Mouse (Mus musculus): ENCODE measurements at regions not wholly inside any gene's neighbourhood (a gene's known extent, or its start where the extent isn't known, plus 50 kb on each side); places are given as distances from the start of the nearest gene placed in this dataset.

- Histone ChIP-seq H3K27ac (ENCODE audit: low read depth, low read length) (no peak overlapping the region), H3K27me3 (replicated peaks; ENCODE audit: control insufficient read depth, insufficient read depth, low read length) (no peaks in the 10 kb centered on the region), H3K36me3 (ENCODE audit: control insufficient read depth, insufficient read depth) (no peaks in the 10 kb centered on the region), H3K4me2 (replicated peaks; ENCODE audit: low read depth) (no peak overlapping the region), H3K4me3 (ENCODE audit: low read depth, low read length) (no peak overlapping the region), H3K9ac (ENCODE audit: low read depth, low read length) (no peak overlapping the region), H3K4me1 (replicated peaks; ENCODE audit: control insufficient read depth, insufficient read depth, low read length) (no peaks in the 10 kb centered on the region), H3K9me3 (ENCODE audit: control insufficient read depth) (no peaks in the 10 kb centered on the region)
- no peak for TF ChIP-seq CTCF (IDR thresholded peaks at IDR 0.05; ENCODE audit: low read depth)
- WGBS, result 61% methylated on average over 4 of the region's 4 CpGs
- no peak for ATAC-seq
These were observed 179.9 kb downstream of the Mreg start for GRCm38 (mm10) chr1:72032214-72032613.

GRCm38 (mm10) chr1:72030763-72031405 lies 181.2 kb downstream of the Mreg start:
- no peak for ATAC-seq
- no peaks in the 10 kb centered on the region for H3K27me3 ChIP-seq (replicated peaks; ENCODE audit: control insufficient read depth, insufficient read depth, low read length)
- no peak overlapping the region for H3K9ac ChIP-seq (ENCODE audit: low read depth, low read length)
- no peak for TF ChIP-seq CTCF (IDR thresholded peaks at IDR 0.05; ENCODE audit: low read depth)
- no peaks in the 10 kb centered on the region for H3K9me3 ChIP-seq (ENCODE audit: control insufficient read depth)
- no peak overlapping the region for H3K4me3 ChIP-seq (ENCODE audit: low read depth, low read length)
- no peak overlapping the region for H3K4me2 ChIP-seq (replicated peaks; ENCODE audit: low read depth)
- H3K4me1 ChIP-seq (replicated peaks; ENCODE audit: control insufficient read depth, insufficient read depth, low read length), result no peaks in the 10 kb centered on the region
- 68% methylated on average over 8 of the region's 8 CpGs for WGBS
- no peak overlapping the region for H3K27ac ChIP-seq (ENCODE audit: low read depth, low read length)
- H3K36me3 ChIP-seq (ENCODE audit: control insufficient read depth, insufficient read depth), result no peaks in the 10 kb centered on the region

- Histone ChIP-seq H3K9ac (ENCODE audit: low read depth, low read length) (no peak overlapping the region), H3K27me3 (replicated peaks; ENCODE audit: control insufficient read depth, insufficient read depth, low read length) (no peaks in the 10 kb centered on the region), H3K36me3 (ENCODE audit: control insufficient read depth, insufficient read depth) (no peaks in the 10 kb centered on the region), H3K4me1 (replicated peaks; ENCODE audit: control insufficient read depth, insufficient read depth, low read length) (no peaks in the 10 kb centered on the region), H3K4me2 (replicated peaks; ENCODE audit: low read depth) (no peak overlapping the region), H3K9me3 (ENCODE audit: control insufficient read depth) (no peaks in the 10 kb centered on the region), H3K27ac (ENCODE audit: low read depth, low read length) (no peak overlapping the region), H3K4me3 (ENCODE audit: low read depth, low read length) (no peak overlapping the region)
- no peak for TF ChIP-seq CTCF (IDR thresholded peaks at IDR 0.05; ENCODE audit: low read depth)
- WGBS, result 53% methylated on average over 6 of the region's 6 CpGs
- no peak for ATAC-seq
These were observed 182.5 kb downstream of the Mreg start for GRCm38 (mm10) chr1:72029625-72030024.

GRCm38 (mm10) chr1:72026861-72027260 lies 185.2 kb downstream of the Mreg start:
- no peak for TF ChIP-seq CTCF (IDR thresholded peaks at IDR 0.05; ENCODE audit: low read depth)
- H3K27ac ChIP-seq (ENCODE audit: low read depth, low read length), result no peak overlapping the region
- H3K9me3 ChIP-seq (ENCODE audit: control insufficient read depth), result no peaks in the 10 kb centered on the region
- H3K4me1 ChIP-seq (replicated peaks; ENCODE audit: control insufficient read depth, insufficient read depth, low read length), result no peaks in the 10 kb centered on the region
- no peaks in the 10 kb centered on the region for H3K36me3 ChIP-seq (ENCODE audit: control insufficient read depth, insufficient read depth)
- no peak overlapping the region for H3K4me2 ChIP-seq (replicated peaks; ENCODE audit: low read depth)
- H3K4me3 ChIP-seq (ENCODE audit: low read depth, low read length), result no peak overlapping the region
- no peak for ATAC-seq
- H3K9ac ChIP-seq (ENCODE audit: low read depth, low read length), result no peak overlapping the region
- no peaks in the 10 kb centered on the region for H3K27me3 ChIP-seq (replicated peaks; ENCODE audit: control insufficient read depth, insufficient read depth, low read length)
- 80% methylated on average over 4 of the region's 4 CpGs for WGBS

- ATAC-seq, result no peak
- WGBS, result 71% methylated on average over 3 of the region's 3 CpGs
- no peak overlapping the region for H3K9ac ChIP-seq (ENCODE audit: low read depth, low read length)
- no peaks in the 10 kb centered on the region for H3K9me3 ChIP-seq (ENCODE audit: control insufficient read depth)
- no peak for TF ChIP-seq CTCF (IDR thresholded peaks at IDR 0.05; ENCODE audit: low read depth)
- no peak overlapping the region for H3K27ac ChIP-seq (ENCODE audit: low read depth, low read length)
- H3K4me1 ChIP-seq (replicated peaks; ENCODE audit: control insufficient read depth, insufficient read depth, low read length), result no peaks in the 10 kb centered on the region
- no peak overlapping the region for H3K4me3 ChIP-seq (ENCODE audit: low read depth, low read length)
- H3K36me3 ChIP-seq (ENCODE audit: control insufficient read depth, insufficient read depth), result no peaks in the 10 kb centered on the region
- H3K4me2 ChIP-seq (replicated peaks; ENCODE audit: low read depth), result no peak overlapping the region
- H3K27me3 ChIP-seq (replicated peaks; ENCODE audit: control insufficient read depth, insufficient read depth, low read length), result no peaks in the 10 kb centered on the region
These were observed 189.5 kb downstream of the Mreg start for GRCm38 (mm10) chr1:72022631-72023030.

- no peak overlapping the region for H3K4me3 ChIP-seq (ENCODE audit: low read depth, low read length)
- TF ChIP-seq CTCF (IDR thresholded peaks at IDR 0.05; ENCODE audit: low read depth), result no peak
- no peak overlapping the region for H3K9ac ChIP-seq (ENCODE audit: low read depth, low read length)
- H3K27ac ChIP-seq (ENCODE audit: low read depth, low read length), result no peak overlapping the region
- ATAC-seq, result no peak
- H3K27me3 ChIP-seq (replicated peaks; ENCODE audit: control insufficient read depth, insufficient read depth, low read length), result no peaks in the 10 kb centered on the region
- H3K36me3 ChIP-seq (ENCODE audit: control insufficient read depth, insufficient read depth), result no peaks in the 10 kb centered on the region
- H3K9me3 ChIP-seq (ENCODE audit: control insufficient read depth), result no peaks in the 10 kb centered on the region
- H3K4me2 ChIP-seq (replicated peaks; ENCODE audit: low read depth), result no peak overlapping the region
- H3K4me1 ChIP-seq (replicated peaks; ENCODE audit: control insufficient read depth, insufficient read depth, low read length), result no peaks in the 10 kb centered on the region
- 73% methylated on average over 4 of the region's 4 CpGs for WGBS
These were observed 193.5 kb downstream of the Mreg start for GRCm38 (mm10) chr1:72018479-72019222.
